Mouse (Mus musculus) forebrain, embryonic 14.5 days (tissue): ENCODE data around the gene Dtx3. TPM values are rescaled to one million over a fixed set of nuclear protein-coding genes. Genes with fewer than 3 reads are reported as not detected.

ENCODE experiments used
- ATAC-seq: fragments of 200-750 bp; cut with Nextera tagmentation; 2 replicates; pipeline ENCODE4 v1.8.0; 2017; ENCODE audit warnings: mild to moderate bottlenecking, moderate library complexity
- DNase-seq: peaks from one replicate; pipeline ENCODE4 v3.0.0-alpha.2; 2015; ENCODE audit warnings: low spot score
- H3K27ac ChIP-seq: fragments of 300-500 bp; sonication (generic); 2 replicates; pipeline ENCODE4 v1.5.1; 2014; ENCODE audit warnings: low read depth, mild to moderate bottlenecking, control low read depth, low read length, moderate library complexity
- H3K27me3 ChIP-seq: fragments of 300-500 bp; sonication (generic); replicated peaks from 2 replicates; pipeline ENCODE4 v1.6.1; 2014; ENCODE audit warnings: low read length, control low read depth, mixed read lengths; ENCODE audit not compliant: control insufficient read depth, insufficient read depth
- H3K36me3 ChIP-seq: fragments of 300-500 bp; sonication (generic); 2 replicates; pipeline ENCODE4 v1.6.1; 2014; ENCODE audit warnings: low read length, control low read depth; ENCODE audit not compliant: control insufficient read depth, insufficient read depth
- H3K4me1 ChIP-seq: fragments of 300-500 bp; sonication (generic); 2 replicates; pipeline ENCODE4 v1.6.1; 2014; ENCODE audit warnings: antibody characterized with exemption, low read length, control low read depth; ENCODE audit not compliant: control insufficient read depth, insufficient read depth
- H3K4me2 ChIP-seq: fragments of 300-500 bp; sonication (generic); 2 replicates; pipeline ENCODE4 v1.6.1; 2014; ENCODE audit warnings: mild to moderate bottlenecking, control low read depth, low read length
- H3K4me3 ChIP-seq: fragments of 300-500 bp; sonication (generic); 2 replicates; pipeline ENCODE4 v1.5.1; 2014; ENCODE audit warnings: low read depth, low read length, control low read depth
- H3K9ac ChIP-seq: fragments of 300-500 bp; sonication (generic); 2 replicates; pipeline ENCODE4 v1.6.1; 2014; ENCODE audit warnings: mild to moderate bottlenecking, low read length, control low read depth, moderate library complexity
- H3K9me3 ChIP-seq: fragments of 300-500 bp; sonication (generic); replicated peaks from 2 replicates; pipeline ENCODE4 v1.6.1; 2016; ENCODE audit warnings: low read length, control low read depth, mixed read lengths; ENCODE audit not compliant: control insufficient read depth
- WGBS: fragments of 180-500 bp; shearing (Covaris S2); extraction: QIAGEN DNeasy Blood & Tissue Kit; methylation state at CpG from one replicate; pipeline ENCODE4 v1.1.7; 2014; 5-methylcytosine and 5-hydroxymethylcytosine counted together
- polyA plus RNA-seq: library from polyadenylated mRNA; unstranded; fragments of >200 nt; fragmentation: Nextera tagmentation; extraction: Ambion mirVana; gene quantifications from 2 replicates; pipeline ENCODE4 v1.2.1, GENCODE M21; 2014

The Dtx3 gene
- polyA plus RNA-seq, 1 experiment from 2014 or later: 148 TPM

- no peak for DNase-seq
- H3K27ac ChIP-seq: no peak overlapping the region
Observed at GRCm38 (mm10) chr10:127190398-127191190, 4.9 kb downstream of the Dtx3 start.

GRCm38 (mm10) chr10:127189651-127190381, 5.7 kb downstream of the Dtx3 start, which contains the start of gene Arhgef25:
TSS of gene Arhgef25 (minus strand) at chr10:127190083.
- Histone ChIP-seq H3K27me3 (no peaks in the 10 kb centered on the region), H3K9ac (peak within 1 kb of the TSS; percentile 91), H3K4me1 (peaks cover 23% of the 10 kb centered on the region), H3K36me3 (peaks cover 20% of the 10 kb centered on the region), H3K4me2 (peak within 1 kb of the TSS; percentile 97), H3K27ac (peak within 1 kb of the TSS; percentile 86), H3K4me3 (peak within 1 kb of the TSS; percentile 65), H3K9me3 (no peaks in the 10 kb centered on the region)
- DNase-seq: no peak
- no peak for ATAC-seq
- 1% methylated on average over 33 of the region's 35 CpGs for WGBS

More at GRCm38 (mm10) chr10:127190398-127191190, 4.9 kb downstream of the Dtx3 start:
- H3K4me3 ChIP-seq: no peak overlapping the region
- ATAC-seq: no peak
- H3K27me3 ChIP-seq: no peaks in the 10 kb centered on the region
- H3K9ac ChIP-seq: no peak overlapping the region
- H3K9me3 ChIP-seq: no peaks in the 10 kb centered on the region
- 34% methylated on average over 14 of the region's 14 CpGs for WGBS
- peaks cover 25% of the 10 kb centered on the region for H3K4me1 ChIP-seq
- peaks cover 20% of the 10 kb centered on the region for H3K36me3 ChIP-seq
- peak overlapping the region; percentile 97; the same call in 1 of the 2 replicates for H3K4me2 ChIP-seq

GRCm38 (mm10) chr10:127189116-127189650, 6.3 kb downstream of the Dtx3 start:
- peak overlapping the region; percentile 91 for H3K9ac ChIP-seq
- H3K36me3 ChIP-seq: peaks cover 20% of the 10 kb centered on the region
- no peaks in the 10 kb centered on the region for H3K9me3 ChIP-seq
- peak; percentile 50 for DNase-seq
- peak; percentile 3 for ATAC-seq
- H3K27ac ChIP-seq: peak overlapping the region; percentile 86
- no peaks in the 10 kb centered on the region for H3K27me3 ChIP-seq
- under 1% methylated on average over 26 of the region's 26 CpGs for WGBS
- H3K4me1 ChIP-seq: peaks cover 19% of the 10 kb centered on the region
- peak overlapping the region; percentile 65 for H3K4me3 ChIP-seq
- peak overlapping the region; percentile 97 for H3K4me2 ChIP-seq

DNA sequence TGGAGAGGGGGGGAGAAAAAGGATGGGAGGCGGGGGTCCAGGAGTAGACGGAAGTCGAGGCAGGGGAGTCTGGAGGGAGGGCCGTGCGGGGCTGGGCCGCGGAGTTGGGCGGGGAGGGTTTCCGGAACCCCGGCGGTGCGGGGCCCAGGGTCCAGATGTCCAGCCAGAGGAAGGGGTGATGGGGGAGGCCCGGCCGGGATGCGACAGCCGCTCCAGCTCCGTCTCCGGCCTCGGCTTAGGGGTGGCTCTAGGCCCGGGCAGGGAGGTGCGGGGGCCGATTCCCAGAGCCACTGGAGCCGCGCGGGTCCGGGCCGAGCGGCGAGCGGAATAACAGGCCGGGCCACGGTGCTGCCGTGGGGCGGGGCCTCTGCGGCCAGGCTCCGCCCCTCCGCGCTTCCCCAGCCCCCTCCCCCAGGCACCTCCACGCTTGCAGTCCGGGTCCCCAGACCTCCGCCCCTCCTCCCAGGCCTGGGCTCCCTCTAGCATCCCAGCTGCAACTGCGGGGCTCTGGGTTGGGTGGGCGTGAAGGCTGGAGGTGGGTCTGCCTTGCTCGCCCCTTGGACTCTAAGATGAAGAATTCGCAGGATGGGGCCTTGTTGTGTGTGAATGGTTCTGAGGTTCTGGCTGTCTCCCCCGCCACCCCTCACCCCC, 6.9 kb downstream of the Dtx3 start:
- peak; percentile 82 for DNase-seq
- H3K4me1 ChIP-seq: peaks cover 19% of the 10 kb centered on the region
- H3K9me3 ChIP-seq: no peaks in the 10 kb centered on the region
- peak overlapping the region; percentile 97 for H3K4me2 ChIP-seq
- peak overlapping the region; percentile 86 for H3K27ac ChIP-seq
- H3K4me3 ChIP-seq: peak overlapping the region; percentile 65
- H3K27me3 ChIP-seq: no peaks in the 10 kb centered on the region
- peak overlapping the region; percentile 91 for H3K9ac ChIP-seq
- peaks cover 20% of the 10 kb centered on the region for H3K36me3 ChIP-seq
- WGBS: under 1% methylated on average over 44 of the region's 46 CpGs
- ATAC-seq: peak; percentile 82

DNA sequence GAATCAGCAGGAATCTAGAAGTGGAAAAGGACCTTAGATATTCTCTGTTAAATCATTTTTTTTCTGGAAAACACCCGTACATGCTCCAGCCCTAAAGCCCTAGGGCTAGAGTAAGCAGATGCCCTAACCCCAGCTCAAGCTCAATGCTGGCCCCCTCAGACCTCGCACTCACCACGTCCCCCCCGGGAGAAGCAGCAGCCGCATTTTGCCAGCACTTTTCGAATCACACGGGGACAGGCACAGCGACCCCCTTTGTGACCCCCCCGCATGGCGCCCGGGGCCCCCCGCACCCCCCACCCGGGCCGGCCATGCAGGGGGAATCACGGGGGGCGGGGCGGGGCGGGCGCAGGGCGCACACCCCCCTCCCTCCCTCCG, 7.5 kb downstream of the Dtx3 start:
- H3K9ac ChIP-seq: peak overlapping the region; percentile 91
- no peaks in the 10 kb centered on the region for H3K9me3 ChIP-seq
- peak; percentile 18; the same call in 1 of the 2 replicates for ATAC-seq
- no peak for DNase-seq
- WGBS: 0% methylated on average over 20 of the region's 21 CpGs
- H3K4me2 ChIP-seq: peak overlapping the region; percentile 97
- peak overlapping the region; percentile 65 for H3K4me3 ChIP-seq
- peak overlapping the region; percentile 86 for H3K27ac ChIP-seq
- H3K27me3 ChIP-seq: no peaks in the 10 kb centered on the region
- peaks cover 16% of the 10 kb centered on the region for H3K36me3 ChIP-seq
- peaks cover 19% of the 10 kb centered on the region for H3K4me1 ChIP-seq

DNA sequence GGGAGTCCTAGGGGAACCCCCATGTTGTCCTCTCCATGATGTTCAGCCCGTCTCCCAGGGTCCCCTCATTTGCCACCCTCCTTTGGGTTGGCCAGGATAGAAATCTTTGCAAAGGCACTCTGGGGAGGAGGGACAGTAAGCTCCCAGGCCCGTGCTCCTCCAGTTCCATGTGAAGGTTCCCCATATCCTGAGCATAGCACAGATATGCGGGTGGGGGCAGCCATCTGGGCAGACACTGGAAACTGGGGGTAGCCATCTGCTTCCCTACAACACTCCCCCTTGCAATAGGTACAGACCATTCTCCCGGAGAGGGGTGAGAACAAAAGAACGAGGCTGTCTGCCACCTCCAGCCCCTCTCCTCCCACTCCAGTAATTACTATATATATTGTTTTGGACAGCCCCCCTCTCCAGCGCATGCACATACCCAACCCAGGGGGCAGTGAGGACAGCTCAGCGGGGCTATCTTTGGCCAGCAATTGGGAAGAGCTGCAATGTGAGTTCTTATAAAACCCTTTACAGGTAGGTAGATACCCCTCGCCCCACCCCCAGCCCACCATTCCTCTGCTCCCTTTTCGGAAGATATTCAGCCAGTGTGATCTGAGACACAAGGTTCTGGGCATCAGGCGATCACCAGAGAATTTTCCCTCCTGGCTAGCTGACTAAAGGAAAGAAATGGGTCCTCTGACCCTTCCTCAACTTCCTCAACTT, 8.0 kb downstream of the Dtx3 start:
- ATAC-seq (peak; percentile 49), DNase-seq (peak; percentile 75)
- Histone ChIP-seq H3K4me3 (peak overlapping the region; percentile 65), H3K27me3 (no peaks in the 10 kb centered on the region), H3K4me1 (peaks cover 19% of the 10 kb centered on the region), H3K36me3 (peaks cover 10% of the 10 kb centered on the region), H3K9me3 (no peaks in the 10 kb centered on the region), H3K4me2 (peak overlapping the region; percentile 97), H3K9ac (peak overlapping the region; percentile 91), H3K27ac (peak overlapping the region; percentile 86)
- WGBS: 28% methylated on average over 10 of the region's 10 CpGs

GRCm38 (mm10) chr10:127186451-127186850, 9.1 kb downstream of the Dtx3 start:
- no peak overlapping the region for H3K4me2 ChIP-seq
- H3K4me1 ChIP-seq: peaks cover 19% of the 10 kb centered on the region

DNA sequence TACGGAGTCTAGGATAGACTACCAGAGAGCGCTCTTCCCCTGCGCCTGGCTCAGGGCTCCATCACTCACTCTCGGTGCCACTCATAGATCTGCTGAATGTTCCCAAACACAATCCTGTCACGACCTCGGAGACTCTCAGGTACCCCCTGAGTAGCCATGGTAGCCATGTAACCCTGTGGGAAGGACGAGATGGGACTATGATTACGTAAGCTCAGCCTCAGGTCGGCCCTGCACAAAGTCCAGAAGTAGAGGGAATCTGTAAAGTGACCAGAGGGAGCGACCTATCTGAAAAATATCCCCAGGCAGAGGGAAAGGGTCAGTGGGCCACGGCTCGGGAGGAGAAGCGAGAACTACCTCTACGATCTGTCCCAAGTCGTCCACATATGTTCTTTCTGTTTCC, 10.0 kb downstream of the Dtx3 start:
- Histone ChIP-seq H3K9me3 (no peaks in the 10 kb centered on the region), H3K27me3 (peaks cover 8% of the 10 kb centered on the region), H3K27ac (no peak overlapping the region), H3K36me3 (no peaks in the 10 kb centered on the region; the same call in 1 of the 2 replicates), H3K4me1 (peaks cover 19% of the 10 kb centered on the region), H3K4me2 (no peak overlapping the region), H3K4me3 (no peak overlapping the region), H3K9ac (no peak overlapping the region)
- DNase-seq (no peak), ATAC-seq (no peak)
- 88% methylated on average over 15 of the region's 15 CpGs for WGBS

More at GRCm38 (mm10) chr10:127186451-127186850, 9.1 kb downstream of the Dtx3 start:
- Histone ChIP-seq H3K4me3 (no peak overlapping the region), H3K9ac (no peak overlapping the region), H3K9me3 (no peaks in the 10 kb centered on the region), H3K27me3 (no peaks in the 10 kb centered on the region), H3K36me3 (peaks cover 6% of the 10 kb centered on the region; the same call in 1 of the 2 replicates), H3K27ac (no peak overlapping the region)
- 77% methylated on average over 1 of the region's 1 CpGs for WGBS
- no peak for DNase-seq
- ATAC-seq: no peak
